Mouse (Mus musculus) v-Abl transformed pro-B cells (cell line): Measurements from ENCODE around the gene Ntrk2.

Experiments
- in situ Hi-C, 2 experiments: fragments of 400-800 bp; cut with MboI; formaldehyde crosslinking; loops; one replicate each; pipeline ENCODE4 v1.15.1; 2025; ENCODE audit not compliant: unreplicated experiment in 2 of 2

Ntrk2 gene

DNA sequence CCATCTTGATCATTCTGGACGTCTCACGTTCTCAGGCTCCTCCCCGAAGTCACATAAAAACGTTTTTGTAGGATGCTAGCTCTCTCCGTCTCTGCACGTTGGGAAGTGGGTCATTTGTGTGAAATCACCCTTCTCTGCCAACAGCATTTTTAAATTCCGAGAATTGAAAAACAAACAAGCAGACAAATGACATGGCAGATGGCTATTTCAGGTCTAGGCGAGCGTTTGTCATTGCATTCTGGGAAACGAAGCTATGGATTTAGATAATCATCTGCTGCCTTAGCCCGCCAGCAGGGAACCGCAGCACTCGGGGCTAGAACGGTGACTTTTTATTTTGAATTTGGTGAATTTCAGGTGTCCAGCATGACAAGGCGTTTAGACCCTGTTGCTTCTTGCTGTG lies 115.8 kb downstream of the Ntrk2 start:
- in situ Hi-C loops, result no loop called here

DNA sequence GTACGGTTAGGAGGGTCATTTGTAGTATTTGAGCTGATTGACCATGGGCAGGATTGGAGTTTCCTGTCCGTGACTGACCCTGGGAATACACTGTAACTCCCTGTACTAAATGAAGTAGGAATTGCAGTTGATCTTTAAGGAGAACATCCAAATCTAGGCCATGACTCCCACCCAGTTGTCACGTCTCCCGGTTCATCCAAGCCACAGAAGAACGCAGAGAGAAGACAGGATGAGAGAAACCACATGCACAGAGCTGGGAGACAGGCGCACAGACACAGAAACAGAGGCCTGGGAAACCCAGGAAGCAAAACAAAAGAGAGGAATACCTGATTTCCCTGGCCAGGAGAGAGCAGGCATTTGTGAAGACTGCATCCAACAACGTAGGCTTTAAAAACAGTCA lies 117.1 kb downstream of the Ntrk2 start:
- in situ Hi-C loops, result no loop called here

DNA sequence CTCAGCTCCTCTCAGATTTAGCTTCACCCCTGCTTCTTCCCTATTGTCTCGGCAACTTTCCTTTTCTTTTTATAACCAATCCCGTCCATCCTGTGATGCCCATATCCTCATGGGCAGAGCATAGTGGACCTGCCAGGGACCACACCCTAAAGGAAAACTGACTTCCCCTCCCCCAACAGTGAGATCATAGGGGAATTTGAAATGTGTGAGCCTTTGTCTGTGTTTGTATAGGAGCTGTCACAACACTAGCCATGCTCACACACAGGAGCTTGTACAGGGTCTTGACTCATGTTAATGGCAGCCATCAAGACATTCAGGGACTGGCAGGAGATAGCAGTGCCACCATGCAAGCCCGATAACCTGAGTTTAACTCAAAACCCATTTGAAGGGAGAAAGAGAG lies 118.1 kb downstream of the Ntrk2 start:
- in situ Hi-C loops, result no loop called here

DNA sequence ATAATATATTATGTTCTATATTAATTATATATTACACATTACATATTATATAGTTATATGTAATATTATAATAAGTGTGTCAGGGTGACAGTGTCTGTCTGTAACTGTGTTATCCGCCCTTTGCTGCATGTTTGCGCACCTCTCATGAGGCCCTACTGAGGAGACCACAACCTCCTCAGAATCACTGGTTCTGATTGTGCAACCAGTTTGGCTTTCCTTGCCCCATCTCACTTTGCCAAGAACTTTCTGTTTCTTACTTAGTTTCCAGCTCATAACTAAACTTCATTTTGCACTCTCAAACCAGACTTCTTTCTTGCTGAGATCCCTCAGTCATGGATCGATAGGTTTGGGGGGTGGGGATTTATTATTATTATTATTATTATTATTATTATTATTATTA lies 120.8 kb downstream of the Ntrk2 start:
- in situ Hi-C loops, result no loop called here

DNA sequence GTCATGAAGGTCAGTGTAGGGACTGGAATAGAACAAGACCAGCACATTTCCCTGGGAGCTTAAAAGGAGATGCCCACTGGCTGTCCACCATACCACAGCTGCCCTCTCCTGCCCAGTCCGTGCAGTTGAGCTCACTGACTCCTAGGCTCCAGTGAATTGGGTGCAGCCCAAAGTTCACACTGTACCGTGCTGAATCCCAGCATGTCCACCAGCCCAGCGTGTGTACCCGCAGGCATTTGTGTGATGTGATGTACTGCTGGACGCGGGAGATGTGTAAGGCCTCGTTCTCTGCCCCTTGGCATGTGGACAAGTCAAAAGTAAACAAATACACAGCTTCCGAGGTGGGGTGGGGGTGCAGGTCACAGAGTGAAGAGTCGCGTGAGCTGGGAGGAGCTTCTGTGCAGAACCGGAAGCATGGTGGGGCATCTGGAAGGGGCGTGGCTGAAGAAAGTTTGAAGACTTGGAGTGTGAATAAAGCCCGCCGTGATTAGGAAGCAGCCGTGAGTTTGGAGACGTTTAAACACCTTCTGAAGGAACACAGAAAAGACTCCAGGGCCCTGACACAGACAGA lies 121.4 kb downstream of the Ntrk2 start:
- in situ Hi-C loops, result no loop called here

DNA sequence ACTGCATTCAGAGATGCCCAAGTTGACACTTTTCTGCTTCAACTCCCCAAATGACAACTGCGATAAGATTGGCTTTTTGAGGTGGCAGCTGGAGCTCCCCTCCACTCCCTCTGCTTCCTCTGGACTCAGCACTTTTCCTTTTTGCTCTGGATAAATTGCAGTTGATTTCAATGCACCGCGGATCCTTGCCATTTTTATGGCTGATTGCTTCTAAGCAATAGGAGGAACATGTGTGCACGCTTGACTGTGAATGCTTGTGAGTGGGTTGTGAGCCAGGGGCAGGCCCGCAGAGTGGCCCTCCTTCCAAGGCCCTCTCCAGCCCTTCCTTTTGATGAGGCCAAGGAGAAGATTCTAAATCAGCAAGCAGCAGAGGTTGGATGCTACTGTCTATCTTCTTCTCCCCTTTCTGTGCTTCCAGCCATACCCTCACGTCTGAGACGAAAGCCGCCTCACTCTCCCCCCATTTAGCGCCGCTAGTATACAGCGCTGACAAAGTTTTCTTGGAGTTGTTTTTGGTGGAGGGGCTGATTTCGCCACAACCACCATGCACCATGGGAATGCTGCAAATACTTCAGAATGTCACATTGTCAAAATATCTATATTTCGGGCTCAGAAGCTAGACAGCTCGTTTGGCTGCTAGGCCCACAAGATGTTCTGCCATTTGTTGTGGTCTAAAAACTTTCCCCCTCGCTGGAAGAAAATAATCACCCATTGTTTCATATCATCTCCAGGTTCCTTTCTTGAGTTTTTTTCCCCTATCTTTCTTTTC lies 122.5 kb downstream of the Ntrk2 start:
- in situ Hi-C loops, result no loop called here

DNA sequence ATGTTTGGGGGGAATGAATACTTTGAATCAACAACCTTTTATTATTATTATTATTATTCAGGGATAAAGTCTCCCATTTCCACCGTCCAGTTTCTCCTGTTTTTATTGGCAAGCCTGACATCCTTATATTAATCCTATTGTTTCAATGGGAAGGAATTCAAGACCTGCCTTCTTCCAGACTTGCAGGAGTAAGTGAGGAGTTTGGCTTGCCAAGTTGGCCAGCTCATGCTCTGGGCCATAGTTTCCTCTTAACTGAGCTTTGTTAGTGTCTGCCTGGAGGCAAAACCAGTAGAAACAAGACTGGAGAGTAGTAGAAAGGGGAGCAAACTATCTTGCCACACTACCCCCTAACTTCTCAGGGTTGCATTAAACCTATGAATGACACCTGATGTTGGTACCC lies 123.8 kb downstream of the Ntrk2 start:
- in situ Hi-C loops, result no loop called here

DNA sequence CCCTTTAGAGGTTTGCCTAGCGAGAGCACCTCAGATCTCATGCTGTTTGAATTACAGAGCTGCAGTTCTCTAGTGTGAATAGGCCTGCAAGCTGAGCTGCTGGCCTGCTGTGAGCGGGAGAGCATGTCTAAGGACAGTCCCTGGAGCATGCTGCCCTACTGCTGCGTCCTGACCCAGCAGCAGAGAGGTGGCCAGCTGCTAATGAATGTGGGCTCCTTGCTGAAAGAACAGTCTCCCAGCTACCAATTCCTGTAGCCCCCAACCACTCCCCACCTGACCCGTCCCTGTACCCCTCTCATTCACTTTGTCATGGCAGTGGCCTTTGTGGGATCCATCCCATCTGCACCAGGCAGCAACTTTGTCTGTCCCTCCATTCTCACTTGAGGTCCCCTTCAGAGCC lies 126.8 kb downstream of the Ntrk2 start:
- in situ Hi-C loops, result no loop called here

DNA sequence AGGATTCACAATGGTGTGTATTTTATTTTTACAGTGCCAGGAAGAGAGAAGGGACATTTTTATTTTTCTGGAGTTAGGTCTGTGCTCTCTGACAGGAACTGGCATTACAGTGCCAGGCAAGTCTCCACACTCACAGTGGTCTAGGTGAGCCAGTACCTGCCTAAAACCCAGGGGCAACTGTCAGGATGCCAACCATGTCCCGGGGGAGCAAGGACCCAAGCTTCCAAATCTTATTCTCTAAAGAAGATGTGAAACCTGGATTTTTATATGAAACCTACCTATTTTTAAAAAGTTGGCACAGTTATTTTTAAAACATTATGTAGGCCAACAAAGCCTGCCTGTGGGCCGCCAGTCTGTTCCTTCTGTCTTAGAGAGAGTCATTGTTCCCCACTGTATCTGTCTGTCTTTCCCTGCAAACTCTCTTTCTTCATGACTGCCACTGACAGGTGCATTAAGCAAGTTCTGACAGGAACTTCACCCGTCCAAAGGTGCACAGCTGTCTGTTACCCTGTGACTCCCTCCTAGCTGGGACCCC lies 128.3 kb downstream of the Ntrk2 start:
- in situ Hi-C loops, result no loop called here

DNA sequence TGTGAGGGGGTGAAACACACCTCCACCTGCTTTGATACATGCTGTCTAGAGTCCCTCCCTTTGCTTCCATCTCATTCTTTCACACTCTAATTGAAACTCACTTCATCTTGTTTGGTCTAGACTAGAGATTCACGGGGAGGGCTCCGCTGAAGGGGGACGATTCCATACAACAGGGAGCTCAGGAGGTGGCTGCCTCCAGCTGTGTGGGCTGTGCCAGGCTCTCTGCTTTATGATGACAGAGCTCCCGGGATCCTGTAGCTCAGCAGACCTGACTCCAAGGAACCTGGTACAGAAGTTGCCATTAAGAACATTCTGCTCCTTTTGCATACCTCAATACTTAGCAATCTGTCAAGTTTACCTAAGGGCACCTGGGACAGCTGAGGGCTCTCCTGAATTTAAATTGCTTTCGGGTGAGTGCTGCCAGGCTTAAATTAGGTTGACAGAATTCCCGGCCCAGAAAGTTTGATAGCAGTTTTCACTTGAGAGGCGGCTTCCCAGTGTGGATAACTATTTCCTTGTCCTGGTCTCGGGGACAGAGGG lies 129.7 kb downstream of the Ntrk2 start:
- in situ Hi-C loops, result no loop called here

DNA sequence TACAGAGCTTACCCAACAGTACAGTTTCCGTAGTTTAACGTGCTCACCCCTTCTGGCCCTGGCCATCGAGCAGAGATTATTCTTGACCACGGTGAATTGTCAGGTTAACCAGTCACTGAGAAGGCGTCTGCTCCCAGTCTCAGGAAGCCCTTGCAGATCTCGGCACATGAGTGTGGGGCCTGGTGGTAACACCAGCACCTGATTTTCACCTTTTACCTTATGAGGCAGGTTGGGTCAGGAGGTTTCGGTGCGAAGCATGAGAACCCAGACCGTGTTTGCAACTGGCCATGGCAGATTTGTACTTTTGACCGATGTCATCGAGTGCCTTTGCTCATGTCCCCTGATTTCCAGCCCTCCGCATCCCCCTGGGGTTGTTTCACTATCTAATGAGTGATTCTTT lies 131.5 kb downstream of the Ntrk2 start:
- in situ Hi-C loops, result no loop called here

DNA sequence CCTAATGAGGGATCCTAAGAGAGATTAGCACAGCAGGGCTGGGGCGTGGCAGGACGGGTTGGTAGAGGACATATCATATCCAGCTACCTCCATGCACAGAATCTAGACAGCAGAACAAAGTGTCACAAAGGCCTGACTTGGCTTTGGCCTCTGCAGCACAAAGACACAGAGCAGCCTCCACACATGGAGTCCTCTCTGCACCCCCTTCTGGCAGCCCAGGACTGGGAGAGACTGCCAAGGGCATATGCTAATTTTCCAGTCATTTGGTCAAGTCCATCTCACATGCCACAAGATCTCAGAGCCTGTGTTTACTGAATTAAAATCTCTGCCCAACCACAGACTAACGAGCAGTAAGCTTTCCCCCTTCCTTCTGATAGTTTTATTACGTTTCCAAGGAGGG lies 132.1 kb downstream of the Ntrk2 start:
- in situ Hi-C loops, result no loop called here

DNA sequence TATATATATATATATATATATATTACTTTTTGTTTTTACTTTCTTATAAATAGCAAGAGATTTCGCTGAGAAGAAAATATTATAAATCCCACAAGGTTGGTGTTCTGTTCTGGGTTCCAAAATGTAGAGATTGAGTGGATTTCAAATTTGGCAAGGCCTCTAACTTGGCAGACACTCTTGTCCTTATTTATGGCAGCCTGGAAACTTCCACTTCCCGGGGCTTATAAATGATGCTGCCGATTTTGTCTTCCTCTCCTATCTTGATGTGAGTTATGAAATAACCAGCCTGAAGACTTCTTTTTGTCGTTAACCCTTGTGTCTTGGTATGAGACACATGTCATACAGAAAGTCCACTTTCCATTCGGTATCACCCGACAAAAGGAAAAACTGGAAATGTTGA lies 133.8 kb downstream of the Ntrk2 start:
- in situ Hi-C loops, result no loop called here

DNA sequence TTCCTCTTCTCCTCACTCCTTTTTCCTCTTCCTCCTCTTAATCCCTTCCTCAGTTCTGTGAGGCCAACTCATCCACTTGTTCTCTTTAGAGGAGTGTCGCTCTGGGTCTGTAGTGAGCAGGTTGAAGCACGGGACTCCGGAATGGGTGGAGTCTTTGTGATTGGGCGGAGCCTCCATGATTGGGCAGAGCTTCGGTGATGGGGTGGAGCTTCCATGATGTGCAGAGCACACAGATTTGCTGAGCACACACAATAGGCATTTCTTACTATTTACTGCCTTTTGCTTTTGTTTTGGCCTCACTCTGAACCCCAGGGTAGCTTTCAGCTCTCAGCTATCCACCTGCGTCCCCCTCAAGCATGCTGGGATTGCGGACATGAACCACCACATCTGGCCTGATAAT lies 134.4 kb downstream of the Ntrk2 start:
- in situ Hi-C loops, result no loop called here

DNA sequence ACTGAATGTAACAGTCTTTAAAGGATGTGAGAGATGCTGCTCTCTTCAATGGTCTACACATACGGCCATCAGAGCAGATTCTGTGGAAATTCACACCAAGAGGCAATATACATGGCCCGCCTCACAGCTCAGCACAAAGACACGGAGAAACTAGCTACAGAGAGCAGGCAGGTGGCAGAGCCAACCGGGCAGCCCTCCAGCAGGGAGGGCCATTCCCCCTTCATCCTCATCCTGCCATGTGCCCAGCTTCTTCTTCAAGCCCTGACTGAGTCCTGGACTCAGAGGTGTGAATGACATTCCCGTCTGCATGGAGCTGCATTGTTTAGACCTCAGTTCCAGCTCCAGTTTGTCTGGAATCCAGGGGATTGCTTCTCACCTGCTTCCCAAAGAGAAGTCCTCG lies 139.4 kb downstream of the Ntrk2 start:
- in situ Hi-C loops, result no loop called here

DNA sequence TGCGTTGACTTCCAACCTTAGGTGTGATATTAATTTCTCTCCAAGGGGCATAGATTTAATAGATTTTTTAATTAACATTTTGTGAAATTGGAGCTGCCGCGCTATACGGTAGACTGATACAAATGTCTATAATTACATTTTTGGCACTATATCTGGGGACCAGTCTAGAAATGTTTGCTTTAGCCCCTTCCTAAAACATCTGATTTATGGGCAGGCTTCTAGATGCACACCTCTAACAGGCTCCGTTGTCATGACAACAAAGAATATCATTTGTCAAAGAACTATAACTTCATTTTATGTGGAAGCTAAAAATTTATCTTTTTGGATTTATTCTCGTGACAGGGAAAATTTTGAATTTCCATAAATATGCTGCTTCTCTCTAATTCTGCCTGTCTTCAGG lies 140.2 kb downstream of the Ntrk2 start:
- in situ Hi-C loops, result no loop called here

DNA sequence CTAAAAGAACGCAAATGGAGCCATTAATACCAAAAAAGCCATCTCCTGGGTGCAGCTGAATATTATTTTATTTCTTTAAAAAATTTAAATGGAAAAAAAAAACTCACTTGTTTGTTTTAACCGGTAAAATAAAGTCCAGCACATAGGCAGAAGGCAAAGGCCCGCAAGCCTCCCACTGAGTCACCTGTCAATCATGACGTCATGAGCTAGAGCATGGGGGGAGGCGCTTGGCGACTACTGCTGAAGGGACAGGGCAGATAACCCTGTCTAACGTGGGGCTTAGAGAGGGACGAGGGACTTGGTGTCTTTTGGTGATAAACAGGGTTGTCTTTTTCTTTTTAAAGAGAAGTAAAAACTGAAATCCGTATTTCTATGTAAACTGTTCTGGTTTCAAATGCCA lies 140.7 kb downstream of the Ntrk2 start:
- in situ Hi-C loops, result no loop called here

DNA sequence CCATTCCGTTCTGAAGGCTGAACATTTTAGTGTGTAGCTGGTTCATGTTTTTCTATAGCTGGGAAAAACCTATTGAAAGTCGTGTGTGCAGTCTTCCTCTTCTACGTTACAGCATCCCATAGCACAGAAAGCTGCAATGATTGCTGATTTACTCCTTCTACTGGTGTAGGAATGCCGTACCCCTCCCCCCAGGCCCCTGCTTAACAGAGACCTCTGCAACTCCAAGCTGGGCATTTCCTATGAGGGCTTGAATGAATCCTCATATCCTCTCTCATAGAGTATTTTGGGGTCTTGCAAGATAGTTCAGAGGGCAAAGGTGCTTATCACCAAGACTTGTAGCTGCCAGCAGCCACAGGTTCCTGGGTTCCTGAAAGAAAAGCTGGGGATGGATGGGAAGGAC lies 148.0 kb downstream of the Ntrk2 start:
- in situ Hi-C loops, result no loop called here

DNA sequence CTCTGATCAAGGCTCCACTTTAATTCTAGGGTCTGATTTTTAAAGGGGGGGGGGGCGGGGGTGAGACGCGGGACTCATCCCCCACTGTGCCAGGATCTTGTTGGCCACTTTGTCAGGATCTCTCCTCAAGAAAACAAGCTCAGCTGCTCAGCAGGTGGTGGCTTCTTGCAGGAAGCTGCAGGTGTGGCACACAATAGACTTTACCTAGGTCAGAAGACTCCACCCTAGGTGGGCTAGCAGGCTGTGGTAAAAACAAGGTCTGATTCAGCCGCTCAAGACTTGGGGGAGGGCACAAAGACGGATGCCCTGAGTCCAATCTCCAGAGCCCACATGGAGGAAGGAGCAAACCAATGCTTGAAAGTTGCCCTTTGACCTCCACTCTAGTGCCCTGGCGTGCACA lies 148.4 kb downstream of the Ntrk2 start:
- in situ Hi-C loops, result no loop called here

DNA sequence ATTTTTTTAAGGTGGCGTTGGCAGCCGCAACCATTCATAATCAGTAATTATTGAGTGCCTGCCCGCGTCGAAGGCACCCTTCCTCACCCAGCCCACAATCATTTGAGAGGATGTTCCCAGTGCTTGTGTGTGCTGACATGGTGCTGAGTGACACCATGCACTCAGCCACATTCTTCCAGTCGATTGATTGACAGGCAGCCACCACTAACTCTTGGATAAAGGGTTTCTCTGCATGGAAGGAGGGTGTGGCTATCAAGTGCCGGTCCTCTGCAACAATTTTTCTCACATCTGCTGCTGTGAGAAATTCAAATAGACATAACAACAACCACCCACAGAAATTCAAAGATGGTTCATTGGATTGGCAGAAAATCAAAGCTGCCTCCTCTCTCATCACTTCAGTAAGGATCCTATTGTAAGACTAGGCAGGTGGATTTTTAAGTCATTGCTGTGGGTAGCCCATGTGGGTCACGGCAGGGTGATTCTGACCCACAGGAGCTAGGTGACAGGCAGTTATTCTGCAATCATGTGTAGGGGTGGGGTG lies 148.9 kb downstream of the Ntrk2 start:
- in situ Hi-C loops, result no loop called here

DNA sequence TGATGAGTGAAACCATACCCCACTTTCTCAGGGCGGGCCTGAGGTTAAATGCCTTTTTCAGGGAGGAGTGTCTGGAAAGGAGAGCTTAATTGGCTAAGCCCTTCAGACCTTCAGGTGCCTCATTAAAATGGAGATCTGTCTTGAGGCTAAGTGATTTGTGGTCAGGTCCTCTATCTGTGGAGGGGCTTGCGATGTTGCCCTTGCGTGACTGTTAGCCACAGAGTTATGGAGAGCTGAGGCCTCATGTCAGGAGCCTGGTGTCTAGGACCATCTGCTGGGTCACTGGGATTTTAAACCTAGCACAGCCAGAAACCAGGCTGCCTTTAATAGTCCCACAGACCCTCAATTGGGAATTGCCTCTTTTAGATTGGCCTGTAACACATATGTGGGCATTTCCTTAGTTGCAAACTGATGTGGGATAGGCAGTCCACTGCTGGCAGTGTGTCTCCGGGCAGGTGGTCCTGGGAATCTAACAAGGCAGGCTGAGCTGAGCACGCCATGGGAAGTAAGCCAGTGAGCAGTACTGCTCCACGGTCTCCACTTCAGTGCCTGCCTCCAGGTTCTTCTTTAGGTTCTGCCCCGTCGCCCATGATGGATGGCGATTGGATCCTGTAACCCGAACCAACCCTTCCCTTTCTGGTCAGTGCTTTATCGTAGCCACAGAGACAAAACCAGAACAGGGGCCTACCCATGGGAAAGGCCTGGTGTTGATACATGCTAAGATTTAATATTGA lies 152.0 kb downstream of the Ntrk2 start:
- in situ Hi-C loops, result no loop called here
